Mouse (Mus musculus): ENCODE data around the gene Foxp1. TPM values are rescaled to one million over a fixed set of nuclear protein-coding genes. Genes with fewer than 3 reads are reported as not detected.

Gene Foxp1
- total RNA-seq, 2 experiments from 2014 or later = 14.7 to 34.4 TPM

GRCm38 (mm10) chr6:99403755-99404390 lies 118.6 kb downstream of the Foxp1 start:
- no peak for ATAC-seq (replicated peaks; ENCODE audit: low FRiP score, poor library complexity, severe bottlenecking)

DNA sequence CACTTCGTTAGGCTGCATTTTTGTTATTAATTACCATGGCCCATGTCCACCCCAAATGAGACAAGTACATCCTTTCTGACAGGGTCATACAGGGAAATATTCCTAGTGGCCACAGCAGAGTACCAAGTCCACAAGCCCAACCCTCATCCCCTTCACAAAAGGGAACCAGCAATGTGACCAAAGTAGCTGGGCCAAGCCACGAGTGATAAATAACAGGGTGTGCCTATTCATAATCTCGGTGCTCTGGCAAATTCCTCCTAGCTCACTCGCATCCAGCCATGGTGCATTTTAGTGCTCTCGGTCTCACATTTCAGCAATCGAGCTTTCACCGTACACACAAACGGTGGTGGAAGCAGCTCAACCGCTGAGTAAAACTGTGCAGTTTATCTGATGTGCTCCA lies 119.6 kb downstream of the Foxp1 start:
- no peak for ATAC-seq (replicated peaks; ENCODE audit: low FRiP score, poor library complexity, severe bottlenecking)

DNA sequence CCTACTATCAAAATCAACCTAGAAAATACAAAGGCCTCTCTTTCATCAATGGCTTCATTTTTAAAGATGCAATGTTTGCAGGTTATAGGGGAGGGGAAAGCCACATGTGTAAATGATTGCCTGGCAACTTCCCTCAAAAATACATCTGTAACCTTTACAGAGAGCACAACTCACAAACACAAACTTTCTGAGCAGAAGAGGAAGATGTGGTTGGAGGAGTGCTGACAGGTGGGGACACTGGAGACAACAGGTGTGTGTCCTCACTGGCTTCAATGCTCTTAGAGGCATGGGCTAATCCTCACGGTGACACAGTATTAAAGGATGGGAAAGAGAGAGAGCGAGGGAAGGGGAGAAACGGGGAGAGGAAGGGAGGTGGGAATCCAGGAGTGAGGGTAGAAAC lies 120.2 kb downstream of the Foxp1 start:
- no peak for ATAC-seq (replicated peaks; ENCODE audit: low FRiP score, poor library complexity, severe bottlenecking)

GRCm38 (mm10) chr6:99401801-99402200 lies 120.7 kb downstream of the Foxp1 start:
- ATAC-seq (replicated peaks; ENCODE audit: low FRiP score, poor library complexity, severe bottlenecking) = no peak

DNA sequence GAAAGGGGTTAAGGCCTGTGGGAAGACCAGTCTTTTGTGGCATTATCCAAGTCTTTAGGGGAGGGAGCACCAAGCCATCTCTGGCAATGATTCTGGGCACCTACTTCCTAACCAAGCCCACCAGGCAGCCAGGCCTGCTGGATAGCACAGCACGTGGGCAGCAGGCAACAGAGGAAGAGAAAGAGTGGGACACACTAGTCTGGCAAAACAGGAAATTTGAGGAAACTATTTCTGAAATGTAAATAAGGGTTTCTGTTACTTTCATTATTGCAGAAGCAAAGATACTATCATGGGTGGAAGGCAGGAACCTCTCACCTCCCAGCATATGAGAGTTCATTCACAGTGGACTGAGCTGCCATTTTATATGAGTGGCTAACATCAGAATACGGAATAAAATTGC lies 121.3 kb downstream of the Foxp1 start:
- ATAC-seq (replicated peaks; ENCODE audit: low FRiP score, poor library complexity, severe bottlenecking) = no peak

GRCm38 (mm10) chr6:99395745-99396144 lies 126.8 kb downstream of the Foxp1 start:
- ATAC-seq (replicated peaks; ENCODE audit: low FRiP score, poor library complexity, severe bottlenecking) = no peak

DNA sequence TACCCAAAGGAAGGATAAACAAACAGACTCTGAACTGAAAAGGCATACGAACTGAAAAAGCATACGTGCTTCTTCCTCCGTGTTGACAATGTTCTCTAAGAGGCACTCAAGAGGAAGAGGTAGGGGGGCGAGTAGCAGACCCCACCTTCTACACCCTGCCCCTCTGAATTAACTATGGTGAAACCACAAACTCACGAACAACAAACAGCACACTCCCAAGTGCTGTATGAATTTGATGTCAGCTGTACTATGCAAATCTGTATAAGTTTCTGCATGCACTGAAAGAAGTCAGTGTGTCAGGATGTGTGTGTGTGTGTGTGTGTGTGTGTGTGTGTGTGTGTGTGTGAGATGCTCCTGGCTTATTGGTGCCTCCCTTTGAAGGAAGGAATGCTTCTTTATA lies 127.7 kb downstream of the Foxp1 start:
- ATAC-seq (replicated peaks; ENCODE audit: low FRiP score, poor library complexity, severe bottlenecking) = no peak

- ATAC-seq (replicated peaks; ENCODE audit: low FRiP score, poor library complexity, severe bottlenecking) = no peak
Measured at GRCm38 (mm10) chr6:99392484-99392883, 130.0 kb downstream of the Foxp1 start.

- ATAC-seq (replicated peaks; ENCODE audit: low FRiP score, poor library complexity, severe bottlenecking) = no peak
Measured at GRCm38 (mm10) chr6:99388741-99389675, 133.5 kb downstream of the Foxp1 start.

DNA sequence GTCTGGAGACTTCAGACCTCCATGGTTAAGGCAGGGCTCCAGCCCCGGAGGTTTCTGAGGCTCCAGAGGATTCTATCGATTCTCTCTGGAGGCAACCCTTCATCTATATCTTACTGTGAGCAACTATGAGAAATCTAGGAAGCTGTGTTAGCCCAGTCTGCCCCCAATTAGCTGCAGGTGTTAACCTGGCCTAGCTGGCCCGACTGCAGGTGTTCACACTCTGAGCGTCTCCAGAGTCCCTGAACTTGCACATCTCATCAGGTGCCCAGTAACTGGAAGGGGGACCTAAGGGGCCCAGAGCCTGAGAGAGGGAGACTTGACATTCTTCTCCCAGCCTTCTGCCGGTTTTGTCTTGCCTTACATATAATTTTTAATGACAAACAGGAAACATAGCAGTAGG lies 134.5 kb downstream of the Foxp1 start:
- no peak for ATAC-seq (replicated peaks; ENCODE audit: low FRiP score, poor library complexity, severe bottlenecking)

GRCm38 (mm10) chr6:99385059-99385604 lies 137.4 kb downstream of the Foxp1 start:
- ATAC-seq (replicated peaks; ENCODE audit: low FRiP score, poor library complexity, severe bottlenecking) = no peak

- no peak for ATAC-seq (replicated peaks; ENCODE audit: low FRiP score, poor library complexity, severe bottlenecking)
Measured at GRCm38 (mm10) chr6:99383846-99384472, 138.6 kb downstream of the Foxp1 start.

DNA sequence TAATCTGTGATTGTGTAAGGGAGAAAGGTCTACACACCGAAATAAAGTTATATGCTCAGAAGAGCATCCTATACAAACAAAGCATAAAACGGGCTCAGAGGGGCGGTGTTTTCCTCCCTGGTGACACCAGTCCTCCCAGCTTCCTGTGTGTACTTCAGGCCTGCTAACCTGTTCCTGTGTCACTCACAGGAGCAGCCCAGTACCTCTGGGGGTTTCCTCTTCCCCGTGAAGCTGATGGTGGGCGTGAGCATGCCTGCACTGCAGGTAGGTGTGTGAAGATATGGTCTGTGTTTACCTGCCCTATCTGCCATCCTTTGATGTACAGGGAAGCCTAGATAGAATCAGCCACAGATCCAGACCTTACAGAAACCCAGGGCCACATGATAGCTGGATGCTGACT lies 142.4 kb downstream of the Foxp1 start:
- ATAC-seq (replicated peaks; ENCODE audit: low FRiP score, poor library complexity, severe bottlenecking) = no peak

DNA sequence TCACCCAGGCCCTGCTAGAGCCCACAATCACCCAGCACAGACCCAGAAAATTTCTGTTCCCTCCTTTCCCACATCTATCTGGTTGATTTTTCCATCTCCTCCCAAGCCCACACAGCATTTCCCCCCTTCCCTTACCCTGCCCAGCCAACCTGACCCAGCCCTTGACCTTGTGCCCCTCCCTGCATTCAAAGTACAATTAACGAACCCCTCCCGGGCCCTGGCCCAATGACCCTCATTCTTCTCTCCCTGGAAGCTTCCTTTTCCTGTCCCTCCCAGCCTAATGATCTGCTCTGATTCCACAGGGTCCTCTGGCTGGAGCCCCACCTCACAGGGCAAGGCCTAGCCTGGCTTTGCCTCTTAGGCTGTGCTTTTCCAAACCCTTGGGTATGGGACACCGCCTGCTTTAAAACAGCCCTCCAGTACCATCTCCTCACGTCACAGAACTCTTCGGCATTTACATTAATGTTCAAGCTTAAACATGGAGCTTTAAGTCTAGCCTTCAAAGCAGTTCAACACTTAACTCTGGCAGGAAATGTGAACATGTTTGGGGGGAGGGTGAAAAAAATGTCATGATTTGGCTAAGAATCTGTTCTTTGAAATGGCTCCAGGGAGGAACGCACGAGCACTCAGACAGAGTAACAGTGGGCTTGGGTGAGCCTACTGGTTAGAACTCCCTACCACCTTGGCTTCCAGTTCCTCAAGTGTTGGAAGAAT lies 143.4 kb downstream of the Foxp1 start:
- no peak for ATAC-seq (replicated peaks; ENCODE audit: low FRiP score, poor library complexity, severe bottlenecking)

- no peak for ATAC-seq (replicated peaks; ENCODE audit: low FRiP score, poor library complexity, severe bottlenecking)
Measured at GRCm38 (mm10) chr6:99377716-99378115, 144.8 kb downstream of the Foxp1 start.

GRCm38 (mm10) chr6:99377131-99377530 lies 145.4 kb downstream of the Foxp1 start:
- no peak for ATAC-seq (replicated peaks; ENCODE audit: low FRiP score, poor library complexity, severe bottlenecking)

GRCm38 (mm10) chr6:99376721-99377120 lies 145.8 kb downstream of the Foxp1 start:
- ATAC-seq (replicated peaks; ENCODE audit: low FRiP score, poor library complexity, severe bottlenecking) = no peak

- ATAC-seq (replicated peaks; ENCODE audit: low FRiP score, poor library complexity, severe bottlenecking) = no peak
Measured at GRCm38 (mm10) chr6:99375865-99376264, 146.7 kb downstream of the Foxp1 start.

GRCm38 (mm10) chr6:99375376-99375775 lies 147.1 kb downstream of the Foxp1 start:
- ATAC-seq (replicated peaks; ENCODE audit: low FRiP score, poor library complexity, severe bottlenecking) = no peak
